Mouse (Mus musculus) lung, postnatal 0 days (tissue): ENCODE data around the gene Rab17. TPM values are rescaled to one million over a fixed set of nuclear protein-coding genes. Genes with fewer than 3 reads are reported as not detected.

Source experiments
- ATAC-seq: fragments of 200-750 bp; cut with Nextera tagmentation; 2 replicates; pipeline ENCODE4 v1.8.0; 2017; ENCODE audit warnings: moderate library complexity
- DNase-seq: peaks from one replicate; pipeline ENCODE4 v3.0.0-alpha.2; 2016; ENCODE audit warnings: low spot score
- H3K27ac ChIP-seq: fragments of 300-500 bp; sonication (generic); 2 replicates; pipeline ENCODE4 v1.5.1; 2014; ENCODE audit warnings: antibody characterized with exemption, mild to moderate bottlenecking, low read length, mixed read lengths
- H3K27me3 ChIP-seq: fragments of 300-500 bp; sonication (generic); replicated peaks from 2 replicates; pipeline ENCODE4 v1.6.1; 2014; ENCODE audit warnings: low read length, mixed read lengths; ENCODE audit not compliant: insufficient read depth
- H3K36me3 ChIP-seq: fragments of 300-500 bp; sonication (generic); 2 replicates; pipeline ENCODE4 v1.6.1; 2014; ENCODE audit warnings: low read length, mixed read lengths; ENCODE audit not compliant: insufficient read depth
- H3K4me1 ChIP-seq: fragments of 300-500 bp; sonication (generic); 2 replicates; pipeline ENCODE4 v1.6.1; 2014; ENCODE audit warnings: antibody characterized with exemption, low read depth, low read length, mixed read lengths; ENCODE audit not compliant: insufficient read depth
- H3K4me2 ChIP-seq: fragments of 300-500 bp; sonication (generic); replicated peaks from 2 replicates; pipeline ENCODE4 v1.6.1; 2014; ENCODE audit warnings: low read depth, mild to moderate bottlenecking, low read length, moderate library complexity, mixed read lengths
- H3K4me3 ChIP-seq: fragments of 300-500 bp; sonication (generic); 2 replicates; pipeline ENCODE4 v1.5.1; 2014; ENCODE audit warnings: low read depth, low read length
- H3K9ac ChIP-seq: fragments of 300-500 bp; sonication (generic); replicated peaks from 2 replicates; pipeline ENCODE4 v1.6.1; 2014; ENCODE audit warnings: low read depth, mild to moderate bottlenecking
- H3K9me3 ChIP-seq: fragments of 300-500 bp; sonication (generic); 2 replicates; pipeline ENCODE4 v1.6.1; 2016; ENCODE audit warnings: low read length, mixed read lengths
- CTCF ChIP-seq: IDR thresholded peaks from 2 replicates; pipeline ENCODE4 v1.5.1; 2016; ENCODE audit warnings: antibody characterized with exemption, mild to moderate bottlenecking
- EP300 ChIP-seq: IDR thresholded peaks from 2 replicates; pipeline ENCODE4 v1.6.1; 2016; ENCODE audit warnings: antibody characterized with exemption, mild to moderate bottlenecking, control low read depth
- WGBS: fragments of 180-500 bp; shearing (Covaris S2); extraction: QIAGEN DNeasy Blood & Tissue Kit; methylation state at CpG from one replicate; pipeline ENCODE4 v1.1.7; 2014; 5-methylcytosine and 5-hydroxymethylcytosine counted together
- polyA plus RNA-seq: library from polyadenylated mRNA; unstranded; fragments of >200 nt; fragmentation: Nextera tagmentation; extraction: Ambion mirVana; gene quantifications from 2 replicates; pipeline ENCODE4 v1.2.1, GENCODE M21; 2015

Rab17 gene
- polyA plus RNA-seq, 1 experiment from 2014 or later: 1.6 TPM

DNA sequence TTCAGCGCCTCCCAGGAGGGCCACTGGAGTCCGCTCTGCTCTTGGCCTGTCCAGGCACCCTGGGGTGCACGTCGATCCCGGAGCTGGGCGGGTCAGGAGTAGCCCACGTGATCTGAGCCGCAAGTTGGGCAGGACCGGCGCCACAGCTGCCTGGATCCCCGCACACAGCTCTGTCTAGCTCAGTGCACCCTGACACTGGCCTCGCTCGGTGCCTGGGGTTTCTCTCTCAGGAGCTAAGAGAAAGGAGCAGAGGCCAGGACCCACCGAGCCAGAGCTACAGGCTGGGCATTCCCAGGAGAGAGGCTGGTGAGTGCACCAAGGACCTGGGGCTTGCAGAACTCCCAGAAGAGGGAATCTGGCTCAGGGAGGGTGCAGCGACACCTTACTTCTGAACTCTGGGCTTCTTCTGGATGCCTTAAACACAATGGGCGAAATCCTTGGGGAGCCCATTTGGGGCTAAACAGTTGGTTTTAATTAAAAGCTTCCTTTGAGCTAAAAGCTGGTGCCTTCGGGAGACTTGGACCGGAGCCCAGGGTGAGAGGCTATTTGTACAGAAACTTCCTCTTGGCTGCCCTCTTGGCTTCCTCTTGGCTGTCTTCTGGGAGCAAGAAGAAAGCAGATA is 54.4 kb downstream of the Rab17 start, which contains the start of gene Mlph:
Mlph (plus strand) TSS at position 138 of the 622 bp plus-strand sequence.
- H3K9me3 ChIP-seq: no peaks in the 10 kb centered on the region; the same call in 1 of the 2 replicates
- peak within 1 kb of the TSS; percentile 33 for H3K4me3 ChIP-seq
- H3K36me3 ChIP-seq: no peaks in the 10 kb centered on the region
- H3K27ac ChIP-seq: 0 out of 2 replicates have a peak within 1 kb of the TSS, but pooled peaks have one; percentile 51
- WGBS: 5% methylated on average over 18 of the region's 18 CpGs
- peak; percentile 70 for DNase-seq
- peak; percentile 88 for ATAC-seq
- H3K27me3 ChIP-seq: no peaks in the 10 kb centered on the region
- peaks cover 12% of the 10 kb centered on the region; the same call in 1 of the 2 replicates for H3K4me1 ChIP-seq
- peak within 1 kb of the TSS; percentile 63 for H3K4me2 ChIP-seq
- TF ChIP-seq EP300 (no peak), CTCF (no peak)
- H3K9ac ChIP-seq: peak within 1 kb of the TSS; percentile 34; the same call in 1 of the 2 replicates

DNA sequence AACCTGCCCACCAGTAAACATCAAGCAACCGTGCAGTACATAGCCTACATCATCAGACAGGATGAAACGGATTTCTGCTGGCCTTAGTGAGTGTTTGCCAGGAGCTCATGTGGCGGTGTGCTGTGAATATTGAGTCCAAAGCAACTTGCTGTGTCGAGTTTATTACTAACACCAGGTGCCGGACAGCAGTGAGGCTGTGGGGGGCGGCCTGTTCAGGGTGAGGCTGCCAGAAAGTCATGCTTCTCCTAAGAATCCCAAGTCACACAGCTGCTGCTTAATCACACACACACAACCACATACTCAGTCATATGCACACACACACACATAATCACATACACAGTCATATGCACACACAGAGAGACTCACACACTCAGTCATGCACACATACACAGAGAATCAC is 56.2 kb downstream of the Rab17 start:
- no peaks in the 10 kb centered on the region for H3K36me3 ChIP-seq
- ATAC-seq: no peak
- peaks cover 13% of the 10 kb centered on the region; the same call in 1 of the 2 replicates for H3K4me1 ChIP-seq
- no peak for DNase-seq
- 74% methylated on average over 6 of the region's 6 CpGs for WGBS
- no peak overlapping the region for H3K4me3 ChIP-seq
- no peaks in the 10 kb centered on the region for H3K27me3 ChIP-seq
- no peak overlapping the region for H3K9ac ChIP-seq
- no peaks in the 10 kb centered on the region for H3K9me3 ChIP-seq
- no peak overlapping the region for H3K27ac ChIP-seq
- no peak overlapping the region for H3K4me2 ChIP-seq
- TF ChIP-seq EP300 (no peak), CTCF (no peak)

DNA sequence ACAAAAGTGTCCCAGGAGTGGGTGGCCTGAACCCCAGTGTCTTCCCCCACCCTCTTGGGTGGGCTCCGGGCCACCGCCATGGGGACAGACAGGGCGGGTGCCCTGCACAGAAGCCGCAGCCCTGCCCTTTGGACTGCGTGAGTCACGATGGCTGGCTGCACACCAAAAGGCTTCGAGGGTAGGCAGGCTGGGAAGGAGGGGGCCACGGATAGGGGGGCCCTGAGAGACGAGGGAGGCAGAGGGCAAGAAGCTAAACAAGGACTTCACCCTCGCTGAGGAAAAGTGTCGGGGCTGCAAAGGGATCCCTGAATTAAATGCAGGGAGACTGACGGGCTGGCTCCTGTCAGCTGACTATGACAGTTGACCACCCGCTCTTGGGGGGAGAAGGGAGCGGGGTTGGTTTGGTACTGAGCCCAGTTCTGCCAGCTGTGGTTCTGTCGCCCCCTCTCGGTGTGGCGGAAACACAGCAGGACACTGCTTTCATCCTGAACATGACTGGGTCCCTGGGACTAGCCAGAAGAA is 59.8 kb downstream of the Rab17 start:
- Histone ChIP-seq H3K4me2 (peak overlapping the region; percentile 19), H3K36me3 (no peaks in the 10 kb centered on the region), H3K9ac (no peak overlapping the region), H3K27me3 (no peaks in the 10 kb centered on the region), H3K4me1 (peaks cover 5% of the 10 kb centered on the region; the same call in 1 of the 2 replicates), H3K9me3 (no peaks in the 10 kb centered on the region), H3K4me3 (no peak overlapping the region), H3K27ac (0 out of 2 replicates have a peak overlapping the region, but pooled peaks have one; percentile 9)
- TF ChIP-seq EP300: peak; percentile 23; the same call in 1 of the 2 replicates
- peak; percentile 69 for TF ChIP-seq CTCF
- 21% methylated on average over 17 of the region's 17 CpGs for WGBS
- DNase-seq: peak; percentile 73
- ATAC-seq: peak; percentile 83

DNA sequence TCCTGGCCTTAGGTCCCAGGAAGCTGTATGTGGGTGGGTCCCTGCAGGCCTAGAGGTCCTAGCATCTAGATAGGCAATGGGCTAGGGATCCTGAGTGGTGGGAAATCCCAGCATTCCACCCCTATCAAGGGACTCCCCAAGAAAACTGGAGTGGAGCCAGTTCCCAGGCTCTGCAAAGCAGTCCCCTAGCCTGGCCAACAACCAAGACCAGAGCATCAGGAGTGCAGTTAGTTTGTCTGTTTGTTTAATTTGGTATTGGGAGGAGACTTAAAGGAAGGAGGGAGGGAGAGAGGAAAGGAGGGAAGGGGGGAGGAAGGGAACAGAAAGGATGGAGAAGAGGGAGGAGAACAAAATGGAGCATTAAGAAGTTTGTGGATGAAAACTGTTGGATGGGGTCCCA is 60.3 kb downstream of the Rab17 start:
- no peak for TF ChIP-seq EP300
- no peak for TF ChIP-seq CTCF
- ATAC-seq: peak; percentile 45

More for the DNA sequence above, 60.3 kb downstream of the Rab17 start:
- Histone ChIP-seq H3K27ac (no peak overlapping the region), H3K9me3 (no peaks in the 10 kb centered on the region), H3K4me2 (peak overlapping the region; percentile 19; the same call in 1 of the 2 replicates), H3K9ac (no peak overlapping the region), H3K27me3 (no peaks in the 10 kb centered on the region), H3K4me3 (no peak overlapping the region), H3K4me1 (0 out of 2 replicates have a peak, but pooled peaks cover 4% of the 10 kb centered on the region), H3K36me3 (no peaks in the 10 kb centered on the region)
- peak; percentile 58 for DNase-seq

Other genes with a start within 250 kb of the Rab17 start
- gene Col6a3, start 125.7 kb downstream of the Rab17 start, polyA plus RNA-seq: 62.4 and 62.8 TPM in 2 replicates
- gene Mlph, start 54.6 kb downstream of the Rab17 start, polyA plus RNA-seq: 2.4 and 2.7 TPM in 2 replicates
- gene Prlh, start 16.6 kb downstream of the Rab17 start, polyA plus RNA-seq: not detected in 2 replicates
- 83.1 and 101 TPM in 2 replicates for gene Lrrfip1, start 29.1 kb upstream of the Rab17 start, polyA plus RNA-seq
- gene Rbm44, start 175.4 kb upstream of the Rab17 start, polyA plus RNA-seq: 0.08 and 0.50 TPM in 2 replicates
- gene Ramp1, start 210.2 kb upstream of the Rab17 start, polyA plus RNA-seq: 33.8 and 49.4 TPM in 2 replicates